Mouse (Mus musculus): ENCODE results near the gene Hykk. TPM values are rescaled to one million over a fixed set of nuclear protein-coding genes. Genes with fewer than 3 reads are reported as not detected.
A peak's percentile ranks its signal among the peaks of the same experiment; 100 is the strongest.
"Not testable (repeated sequence)": the region's sequence is repeated elsewhere in the genome, so short reads cannot be mapped to it uniquely, and the experiment has no call there.

Hykk gene
- polyA plus RNA-seq, 1 experiment from 2014 or later: 6.9 TPM

DNA sequence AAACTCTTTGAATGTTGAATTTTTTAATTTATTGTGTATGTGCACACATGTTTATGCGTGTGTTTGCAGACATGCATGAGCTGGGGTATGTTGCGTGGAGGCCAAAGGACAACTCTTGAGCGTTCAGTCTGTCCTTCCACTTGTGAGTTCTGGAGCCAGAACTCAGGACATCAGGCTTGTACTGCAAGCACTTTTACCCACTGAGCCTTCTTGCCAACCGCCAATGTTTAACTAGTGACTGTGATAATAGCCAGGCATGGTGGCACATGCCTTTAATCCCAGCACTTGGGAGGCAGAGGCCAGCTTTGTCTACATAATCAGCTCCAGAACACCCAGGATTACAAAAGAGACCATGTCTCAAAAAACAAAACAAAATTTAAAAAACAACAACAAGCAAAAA is 25.0 kb downstream of the Hykk start:
- H3K9ac ChIP-seq: no peak overlapping the region
- WGBS: 76% methylated on average over 4 of the region's 4 CpGs
- H3K9me3 ChIP-seq: no peaks in the 10 kb centered on the region
- H3K27me3 ChIP-seq: no peaks in the 10 kb centered on the region
- no peak for ATAC-seq (ENCODE audit: low FRiP score, low read depth)
- peaks cover 11% of the 10 kb centered on the region for H3K36me3 ChIP-seq
- H3K4me2 ChIP-seq (replicated peaks): no peak overlapping the region
- no peak overlapping the region for H3K4me3 ChIP-seq
- H3K27ac ChIP-seq: no peak overlapping the region
- H3K4me1 ChIP-seq: no peaks in the 10 kb centered on the region

DNA sequence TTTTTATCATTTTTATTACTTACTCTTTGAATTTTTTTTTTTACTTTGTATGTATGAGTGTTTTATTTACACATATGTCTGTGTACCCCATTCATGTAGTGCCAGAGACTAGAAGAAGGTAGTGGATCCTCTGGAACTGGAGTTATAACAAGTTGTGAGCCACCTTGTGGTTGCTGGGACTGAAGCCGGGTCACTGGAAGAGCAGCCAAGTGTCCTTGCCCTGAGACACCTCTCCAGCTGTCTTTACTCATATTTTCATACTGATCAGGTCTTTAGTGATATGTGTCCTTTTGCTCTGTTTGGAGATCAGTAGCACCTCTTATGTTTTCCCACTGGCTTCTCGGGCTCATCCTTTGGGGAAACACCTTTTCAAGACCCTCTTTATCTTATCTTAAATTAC is 27.4 kb downstream of the Hykk start:
- H3K27ac ChIP-seq: no peak overlapping the region
- 65% methylated on average over 2 of the region's 2 CpGs for WGBS
- no peak overlapping the region for H3K9ac ChIP-seq
- H3K9me3 ChIP-seq: no peaks in the 10 kb centered on the region
- H3K4me2 ChIP-seq (replicated peaks): no peak overlapping the region
- H3K27me3 ChIP-seq: no peaks in the 10 kb centered on the region
- H3K4me3 ChIP-seq: no peak overlapping the region
- no peaks in the 10 kb centered on the region for H3K4me1 ChIP-seq
- ATAC-seq (ENCODE audit: low FRiP score, low read depth): no peak
- H3K36me3 ChIP-seq: peaks cover 4% of the 10 kb centered on the region; the same call in 1 of the 2 replicates

DNA sequence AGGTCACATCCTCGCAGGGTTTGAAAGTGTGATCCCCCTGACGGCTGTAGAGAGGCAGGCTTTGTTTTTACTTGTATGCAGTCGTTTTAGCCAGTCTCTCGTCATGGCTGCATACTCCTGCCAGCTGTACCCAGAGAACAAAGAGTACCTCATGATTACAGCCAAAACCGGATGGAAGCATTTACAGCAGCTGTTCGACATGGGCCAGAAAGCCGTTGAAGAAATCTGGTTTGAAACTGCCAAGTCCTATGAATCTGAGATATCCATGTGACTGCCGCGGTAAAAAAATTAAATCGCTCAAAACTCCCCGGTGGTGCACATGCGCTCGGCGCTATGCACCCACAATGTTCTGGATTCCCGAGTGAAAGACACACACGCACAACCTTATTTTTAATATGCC is 29.2 kb downstream of the Hykk start:
- Histone ChIP-seq H3K27me3 (no peaks in the 10 kb centered on the region), H3K4me3 (no peak overlapping the region), H3K27ac (no peak overlapping the region), H3K9ac (no peak overlapping the region), H3K36me3 (peaks cover 3% of the 10 kb centered on the region; the same call in 1 of the 2 replicates), H3K4me2 (replicated peaks) (no peak overlapping the region), H3K4me1 (peaks cover 1% of the 10 kb centered on the region), H3K9me3 (no peaks in the 10 kb centered on the region)
- no peak for ATAC-seq (ENCODE audit: low FRiP score, low read depth)
- 57% methylated on average over 16 of the region's 16 CpGs for WGBS

DNA sequence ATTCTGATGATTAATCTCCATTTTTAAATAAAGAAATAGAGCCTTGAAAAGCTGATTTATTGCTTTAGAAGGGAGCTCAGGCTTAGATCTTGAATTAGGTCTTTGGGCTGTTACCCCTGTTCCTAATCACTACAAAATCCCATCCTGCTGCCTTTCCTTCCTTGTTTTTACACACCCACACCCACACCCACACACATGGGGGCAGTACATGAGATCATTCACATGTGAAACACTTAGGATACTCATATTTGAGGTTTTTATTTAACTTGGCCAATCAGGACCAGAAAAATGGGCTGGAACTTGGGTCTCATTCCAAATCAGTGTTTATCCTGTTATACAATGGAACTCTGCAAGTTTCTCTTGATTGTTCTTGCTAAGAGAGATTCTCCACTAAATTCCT is 32.4 kb downstream of the Hykk start:
- Histone ChIP-seq H3K9me3 (no peaks in the 10 kb centered on the region), H3K4me1 (peaks cover 14% of the 10 kb centered on the region), H3K4me3 (no peak overlapping the region), H3K27ac (no peak overlapping the region), H3K36me3 (peaks cover 27% of the 10 kb centered on the region), H3K9ac (no peak overlapping the region), H3K4me2 (replicated peaks) (no peak overlapping the region), H3K27me3 (no peaks in the 10 kb centered on the region)
- no peak for ATAC-seq (ENCODE audit: low FRiP score, low read depth)

DNA sequence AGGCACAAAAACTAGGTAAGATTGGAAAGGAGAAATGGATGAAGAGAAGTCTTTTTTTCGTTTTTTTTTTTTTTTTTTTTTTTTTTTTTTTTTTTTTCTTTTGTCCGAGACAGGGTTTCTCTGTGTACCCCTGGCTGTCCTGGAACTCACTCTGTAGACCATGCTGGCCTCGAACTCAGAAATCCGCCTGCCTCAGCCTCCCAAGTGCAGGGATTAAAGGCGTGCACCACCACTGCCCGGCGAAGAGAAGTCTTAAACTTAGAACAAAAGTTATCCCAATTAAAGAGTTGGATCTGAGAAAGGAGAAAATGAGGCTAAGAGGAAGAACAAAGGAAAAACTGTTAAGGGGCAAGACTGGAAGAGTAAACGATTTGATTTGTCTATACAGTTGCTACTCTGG is 33.1 kb downstream of the Hykk start:
- not testable (repeated sequence) for H3K9me3 ChIP-seq; H3K27me3 ChIP-seq; ATAC-seq (ENCODE audit: low FRiP score, low read depth)
- peak overlapping the region; percentile 73 for H3K27ac ChIP-seq
- H3K9ac ChIP-seq: peak overlapping the region; percentile 57; the same call in 1 of the 2 replicates
- H3K4me1 ChIP-seq: peaks cover 14% of the 10 kb centered on the region
- 45% methylated on average over 8 of the region's 8 CpGs for WGBS
- H3K36me3 ChIP-seq: peaks cover 31% of the 10 kb centered on the region
- peak overlapping the region; percentile 87 for H3K4me3 ChIP-seq
- peak overlapping the region; percentile 78 for H3K4me2 ChIP-seq (replicated peaks)

DNA sequence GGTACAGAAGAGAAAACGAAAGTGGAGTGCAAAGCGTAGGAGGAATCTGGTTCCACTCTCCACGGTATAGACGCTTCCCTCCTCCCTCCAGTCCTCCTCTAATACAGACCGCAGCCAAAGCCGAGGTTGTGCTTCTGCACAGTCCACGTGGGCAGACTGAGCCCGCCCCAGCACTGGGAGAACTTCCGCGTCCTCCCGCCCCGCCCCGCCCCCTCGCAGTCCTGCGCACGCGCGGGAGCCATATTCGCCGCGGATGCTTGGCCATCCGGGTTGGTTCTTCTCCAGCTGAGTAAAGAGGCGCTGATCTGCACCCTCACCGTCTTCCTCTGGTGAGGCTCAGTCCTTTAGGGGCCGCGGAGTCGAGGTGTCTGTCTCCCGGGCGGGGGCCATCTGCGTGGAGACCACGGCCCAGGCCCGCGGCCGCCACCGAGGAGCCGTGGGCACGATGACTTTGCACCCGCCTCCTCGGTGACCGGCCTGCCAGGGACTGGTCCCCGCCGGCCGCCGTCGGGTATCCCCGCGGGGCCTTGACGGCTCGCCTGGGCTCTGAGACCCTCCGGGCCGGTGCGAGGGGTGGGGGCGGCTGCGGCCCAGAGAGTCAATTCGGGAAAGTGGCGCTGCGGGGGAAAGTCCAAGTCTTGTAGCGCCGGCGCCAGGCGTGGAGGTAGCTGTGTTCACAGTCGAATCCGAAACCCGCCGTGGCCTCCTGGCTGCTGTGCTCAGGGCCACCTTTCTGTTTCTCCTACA is 33.7 kb downstream of the Hykk start, which contains the start of the genes Psma4 and AY074887:
TSS of gene Psma4 (plus strand) at position 216 of the 747 bp plus-strand sequence.
TSS of gene AY074887 (minus strand) at position 424 of the 747 bp plus-strand sequence.
- Histone ChIP-seq H3K4me2 (replicated peaks) (peak within 1 kb of the TSS; percentile 78), H3K9me3 (no peaks in the 10 kb centered on the region), H3K27me3 (no peaks in the 10 kb centered on the region), H3K27ac (peak within 1 kb of the TSS; percentile 91), H3K4me3 (peak within 1 kb of the TSS; percentile 87), H3K36me3 (peaks cover 37% of the 10 kb centered on the region), H3K4me1 (peaks cover 14% of the 10 kb centered on the region), H3K9ac (peak within 1 kb of the TSS; percentile 92)
- peak; percentile 99 for ATAC-seq (ENCODE audit: low FRiP score, low read depth)
- WGBS: 0% methylated on average over 62 of the region's 65 CpGs

DNA sequence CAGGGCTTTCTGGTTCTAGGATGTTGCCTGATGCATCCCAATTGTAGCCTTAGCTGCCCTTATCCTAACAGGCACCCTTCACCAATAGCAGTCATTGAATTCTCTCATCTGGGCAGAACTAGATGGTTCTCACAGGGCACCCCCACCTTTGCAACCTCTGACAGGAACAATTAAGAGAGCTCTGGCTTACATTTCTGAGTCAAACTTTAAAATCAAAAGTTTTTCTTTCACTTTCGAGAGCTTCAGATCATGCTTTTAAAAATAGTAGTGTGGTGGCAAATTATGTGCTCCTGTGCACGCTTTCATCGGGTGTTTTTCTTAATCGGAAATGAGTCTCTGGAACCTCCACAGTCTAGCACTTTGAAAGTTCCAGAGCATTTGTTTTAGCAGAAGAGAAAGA is 44.0 kb downstream of the Hykk start:
- 90% methylated on average over 4 of the region's 4 CpGs for WGBS

DNA sequence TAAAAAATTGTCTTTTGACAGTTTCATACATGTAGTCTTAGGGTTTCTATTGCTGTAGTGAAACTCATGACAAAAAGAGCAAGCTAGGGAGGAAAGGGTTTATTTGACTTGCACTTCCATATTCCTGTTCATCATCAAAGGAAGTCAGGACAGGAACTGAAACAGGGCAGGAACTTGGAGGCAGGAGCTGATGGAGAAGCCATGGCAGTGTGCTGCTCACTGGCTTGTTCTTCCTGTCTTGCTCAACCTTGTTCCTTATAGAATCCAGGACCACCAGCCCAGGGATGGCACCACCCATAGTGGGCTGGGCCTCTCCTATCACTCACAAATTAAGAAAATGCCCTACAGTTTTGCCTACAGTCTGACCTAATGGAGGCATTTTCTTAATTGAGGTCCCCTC is 46.6 kb downstream of the Hykk start:
- Histone ChIP-seq H3K36me3 (peaks cover 18% of the 10 kb centered on the region), H3K27ac (no peak overlapping the region), H3K4me2 (replicated peaks) (no peak overlapping the region), H3K4me1 (no peaks in the 10 kb centered on the region), H3K4me3 (no peak overlapping the region), H3K9ac (no peak overlapping the region), H3K9me3 (no peaks in the 10 kb centered on the region), H3K27me3 (no peaks in the 10 kb centered on the region)
- no peak for ATAC-seq (ENCODE audit: low FRiP score, low read depth)

More for the DNA sequence above, 44.0 kb downstream of the Hykk start:
- H3K9ac ChIP-seq: no peak overlapping the region
- no peak overlapping the region for H3K27ac ChIP-seq
- no peaks in the 10 kb centered on the region for H3K9me3 ChIP-seq
- no peak overlapping the region for H3K4me2 ChIP-seq (replicated peaks)
- no peak overlapping the region for H3K4me3 ChIP-seq
- no peaks in the 10 kb centered on the region for H3K4me1 ChIP-seq
- no peaks in the 10 kb centered on the region for H3K27me3 ChIP-seq
- ATAC-seq (ENCODE audit: low FRiP score, low read depth): no peak
- H3K36me3 ChIP-seq: peaks cover 43% of the 10 kb centered on the region

DNA sequence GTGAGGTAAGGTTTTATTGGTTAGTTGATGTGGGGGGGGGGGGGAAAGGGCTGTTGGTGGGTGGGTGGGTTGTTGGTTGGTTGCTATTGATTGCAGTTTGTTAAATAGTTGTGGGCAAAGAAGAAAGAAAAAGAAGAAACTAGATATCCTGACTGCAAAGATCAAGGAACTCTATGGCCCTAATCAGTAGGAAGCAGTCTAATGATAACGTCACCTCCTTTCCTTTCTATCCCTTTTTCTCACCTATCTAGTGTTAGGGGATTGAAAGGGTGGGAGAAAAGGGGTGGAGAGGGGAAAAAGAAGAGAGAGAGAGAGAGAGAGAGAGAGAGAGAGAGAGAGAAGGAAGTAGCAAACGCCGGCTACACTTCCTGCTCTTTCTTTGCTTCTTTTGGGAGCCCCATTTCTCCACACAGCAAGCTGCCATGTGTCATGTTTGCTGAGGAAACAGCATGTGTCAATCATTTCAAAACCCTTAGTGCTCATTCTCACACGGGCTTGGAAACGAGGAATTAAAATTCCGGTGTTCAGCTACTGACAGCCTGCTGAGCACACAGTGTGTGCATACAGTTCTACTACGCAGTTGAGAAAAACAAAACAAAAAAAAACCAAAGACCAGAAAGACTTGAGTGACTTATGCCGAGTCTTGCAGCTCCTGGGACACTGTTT is 53.0 kb downstream of the Hykk start:
- no peak for ATAC-seq (ENCODE audit: low FRiP score, low read depth)
- no peaks in the 10 kb centered on the region for H3K4me1 ChIP-seq
- H3K4me3 ChIP-seq: no peak overlapping the region
- H3K9ac ChIP-seq: no peak overlapping the region
- H3K27me3 ChIP-seq: no peaks in the 10 kb centered on the region
- WGBS: 70% methylated on average over 8 of the region's 8 CpGs
- no peak overlapping the region for H3K4me2 ChIP-seq (replicated peaks)
- H3K9me3 ChIP-seq: no peaks in the 10 kb centered on the region
- H3K27ac ChIP-seq: no peak overlapping the region
- no peaks in the 10 kb centered on the region for H3K36me3 ChIP-seq

DNA sequence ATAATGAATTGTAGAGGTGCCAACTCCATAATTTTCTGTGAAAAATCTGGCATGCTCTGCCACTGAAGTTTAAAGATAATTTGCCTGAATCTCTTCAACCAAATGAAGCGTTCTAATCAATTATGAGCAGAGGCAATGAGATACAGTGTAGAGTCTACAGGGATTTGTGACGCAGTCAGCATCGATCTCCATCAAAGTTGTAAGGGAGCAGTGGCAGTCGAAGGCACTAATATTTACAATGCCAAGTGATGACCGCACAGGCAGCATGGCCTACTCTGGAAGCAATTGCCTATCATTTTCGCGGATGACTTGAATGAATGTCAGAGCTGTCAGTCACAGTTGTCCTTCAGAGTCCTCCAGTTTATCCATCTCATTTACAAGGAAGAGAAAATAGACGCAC is 63.6 kb downstream of the Hykk start, which contains the start of gene Chrna5:
TSS of gene Chrna5 (plus strand) at position 207 of the 400 bp plus-strand sequence.
- peaks cover 42% of the 10 kb centered on the region for H3K27me3 ChIP-seq
- H3K9me3 ChIP-seq: no peaks in the 10 kb centered on the region
- peak within 1 kb of the TSS; percentile 71 for H3K9ac ChIP-seq
- 68% methylated on average over 8 of the region's 8 CpGs for WGBS
- H3K4me2 ChIP-seq (replicated peaks): peak within 1 kb of the TSS; percentile 90
- ATAC-seq (ENCODE audit: low FRiP score, low read depth): no peak
- H3K4me3 ChIP-seq: peak within 1 kb of the TSS; percentile 69
- H3K27ac ChIP-seq: no peak within 1 kb of the TSS
- H3K36me3 ChIP-seq: no peaks in the 10 kb centered on the region
- H3K4me1 ChIP-seq: peaks cover 15% of the 10 kb centered on the region

DNA sequence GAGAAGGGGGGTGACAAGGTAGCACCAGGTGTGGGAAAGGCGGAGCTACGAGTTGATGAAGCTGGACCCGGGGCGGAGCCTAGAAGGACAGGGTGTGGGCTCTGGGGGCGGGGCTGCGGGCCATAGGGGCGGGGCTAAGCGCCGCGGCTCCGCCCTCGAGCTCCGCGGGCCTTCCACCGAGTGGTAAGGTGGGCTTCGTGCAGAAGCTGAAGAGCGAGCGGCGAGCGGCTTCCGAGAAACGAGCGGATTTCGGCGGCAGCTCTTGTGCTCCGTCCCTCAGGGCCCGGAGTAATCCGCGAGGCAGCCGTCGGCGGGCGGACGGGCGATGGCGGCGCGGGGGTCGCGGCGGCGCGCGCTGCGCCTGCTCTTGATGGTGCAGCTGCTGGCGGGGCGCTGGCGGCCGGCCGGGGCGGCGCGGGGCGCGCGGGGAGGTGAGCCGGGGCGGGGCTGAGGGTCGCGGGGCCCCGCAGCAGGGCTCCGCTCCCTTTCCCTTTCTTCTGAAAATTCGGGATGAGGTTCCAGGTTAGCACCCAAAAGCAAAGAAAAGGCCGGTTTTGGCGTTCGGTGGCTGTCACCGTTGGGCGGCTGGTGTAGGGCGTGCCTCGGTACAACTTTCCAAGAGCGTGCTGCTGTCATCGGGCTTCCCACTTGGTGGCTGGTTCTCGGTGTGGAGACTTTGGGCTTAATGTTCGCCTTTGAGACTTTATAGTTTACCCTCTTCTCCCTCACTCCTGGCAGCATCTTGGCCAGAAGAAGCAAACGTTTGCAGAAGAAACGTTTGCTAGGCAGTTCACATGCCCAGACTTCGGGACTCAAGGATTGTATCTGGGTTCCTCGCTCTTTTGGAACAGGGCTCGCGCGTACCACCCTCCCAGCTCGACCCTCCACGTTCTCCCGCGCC is 64.5 kb downstream of the Hykk start:
- ATAC-seq (ENCODE audit: low FRiP score, low read depth): peak; percentile 76; the same call in 1 of the 2 replicates
- Histone ChIP-seq H3K27me3 (peaks cover 42% of the 10 kb centered on the region), H3K27ac (no peak overlapping the region), H3K9me3 (no peaks in the 10 kb centered on the region), H3K4me1 (peaks cover 15% of the 10 kb centered on the region), H3K4me2 (replicated peaks) (peak overlapping the region; percentile 90), H3K4me3 (peak overlapping the region; percentile 69), H3K36me3 (no peaks in the 10 kb centered on the region), H3K9ac (peak overlapping the region; percentile 71)
- WGBS: under 1% methylated on average over 84 of the region's 85 CpGs

DNA sequence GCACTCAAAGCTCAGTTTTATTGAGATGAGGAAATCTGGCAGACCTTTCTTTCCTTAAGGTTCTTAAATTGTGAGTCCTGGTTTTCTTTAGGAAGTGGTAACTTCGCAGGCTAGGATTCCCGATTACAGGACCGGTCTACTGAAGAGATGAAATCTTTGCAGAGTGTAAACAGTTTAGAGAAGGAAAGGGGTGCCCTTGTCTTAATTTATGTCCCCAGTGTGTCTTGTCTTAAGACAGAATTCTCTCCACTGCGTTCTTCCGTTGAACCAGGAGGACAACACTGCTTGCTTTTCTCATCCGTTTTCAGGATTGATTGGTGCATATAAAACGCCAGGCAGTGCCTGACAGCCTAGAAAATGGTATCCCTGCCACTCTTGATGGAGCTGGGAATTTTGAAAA is 65.3 kb downstream of the Hykk start:
- peaks cover 15% of the 10 kb centered on the region for H3K4me1 ChIP-seq
- no peak for ATAC-seq (ENCODE audit: low FRiP score, low read depth)
- peak overlapping the region; percentile 69 for H3K4me3 ChIP-seq
- H3K4me2 ChIP-seq (replicated peaks): peak overlapping the region; percentile 90
- no peak overlapping the region; the same call in 1 of the 2 replicates for H3K9ac ChIP-seq
- no peak overlapping the region for H3K27ac ChIP-seq
- H3K27me3 ChIP-seq: peaks cover 42% of the 10 kb centered on the region
- no peaks in the 10 kb centered on the region for H3K9me3 ChIP-seq
- WGBS: 5% methylated on average over 7 of the region's 7 CpGs
- H3K36me3 ChIP-seq: no peaks in the 10 kb centered on the region
